Mouse (Mus musculus) limb, embryonic 14.5 days (tissue): ENCODE measurements around the gene Tnfrsf13c. TPM values are rescaled to one million over a fixed set of nuclear protein-coding genes. Genes with fewer than 3 reads are reported as not detected.

Experiments
- ATAC-seq: fragments of 200-750 bp; cut with Nextera tagmentation; 2 replicates; pipeline ENCODE4 v1.8.0; 2017; ENCODE audit warnings: low read depth, moderate number of reproducible peaks, moderate TSS enrichment; ENCODE audit not compliant: low FRiP score
- DNase-seq: peaks from one replicate; pipeline ENCODE4 v3.0.0-alpha.2; 2015; ENCODE audit warnings: low spot score
- H3K27ac ChIP-seq: fragments of 300-500 bp; sonication (generic); replicated peaks from 2 replicates; pipeline ENCODE4 v1.5.1; 2014; ENCODE audit warnings: low read depth, mild to moderate bottlenecking, low read length, moderate library complexity, mixed read lengths
- H3K27me3 ChIP-seq: fragments of 300-500 bp; sonication (generic); 2 replicates; pipeline ENCODE4 v1.6.1; 2014; ENCODE audit warnings: low read length, mixed read lengths; ENCODE audit not compliant: control insufficient read depth, insufficient read depth
- H3K36me3 ChIP-seq: fragments of 300-500 bp; sonication (generic); 2 replicates; pipeline ENCODE4 v1.6.1; 2014; ENCODE audit warnings: mild to moderate bottlenecking, low read length, moderate library complexity, mixed read lengths; ENCODE audit not compliant: control insufficient read depth, insufficient read depth
- H3K4me1 ChIP-seq: fragments of 300-500 bp; sonication (generic); 2 replicates; pipeline ENCODE4 v1.6.1; 2014; ENCODE audit warnings: antibody characterized with exemption, low read length, mixed read lengths; ENCODE audit not compliant: control insufficient read depth, insufficient read depth
- H3K4me2 ChIP-seq: fragments of 300-500 bp; sonication (generic); replicated peaks from 2 replicates; pipeline ENCODE4 v1.6.1; 2014; ENCODE audit warnings: low read depth, mild to moderate bottlenecking, low read length, moderate library complexity; ENCODE audit not compliant: severe bottlenecking
- H3K4me3 ChIP-seq: fragments of 300-500 bp; sonication (generic); replicated peaks from 2 replicates; pipeline ENCODE4 v1.5.1; 2014; ENCODE audit warnings: low read length
- H3K9ac ChIP-seq: fragments of 300-500 bp; sonication (generic); 2 replicates; pipeline ENCODE4 v1.6.1; 2014; ENCODE audit warnings: mild to moderate bottlenecking, low read depth, low read length, moderate library complexity; ENCODE audit not compliant: severe bottlenecking
- H3K9me3 ChIP-seq: fragments of 300-500 bp; sonication (generic); 2 replicates; pipeline ENCODE4 v1.6.1; 2016; ENCODE audit warnings: low read length; ENCODE audit not compliant: control insufficient read depth
- POLR2A ChIP-seq: fragments of 200-500 bp; IDR thresholded peaks from 2 replicates; pipeline ENCODE4 v1.8.0; 2012; ENCODE audit warnings: inconsistent platforms, mild to moderate bottlenecking, moderate library complexity, borderline replicate concordance; ENCODE audit not compliant: insufficient read depth, insufficient read length; ENCODE audit errors: extremely low read depth
- WGBS: fragments of 180-500 bp; shearing (Covaris S2); extraction: QIAGEN DNeasy Blood & Tissue Kit; methylation state at CpG from one replicate; pipeline ENCODE4 v1.1.7; 2014; 5-methylcytosine and 5-hydroxymethylcytosine counted together
- polyA plus RNA-seq, 2 experiments: library from polyadenylated mRNA; depleted of rRNA in 1 of 2; stranded (reverse) in 1 of 2; unstranded in 1 of 2; fragments of >200 nt; fragmentation: Nextera tagmentation in 1 of 2; extraction: Ambion mirVana in 1 of 2; gene quantifications; 2 replicates each; pipeline versions ENCODE4 v1.2.1 to v1.2.3; 2012 to 2014

The Tnfrsf13c gene
- polyA plus RNA-seq, 2 experiments: 0.22 to 0.29 TPM

- Histone ChIP-seq H3K4me2 (no peak overlapping the region), H3K27ac (no peak overlapping the region)
- 67% methylated on average over 14 of the region's 14 CpGs for WGBS
Measured at GRCm38 (mm10) chr15:82221104-82221860, 2.9 kb downstream of the Tnfrsf13c start.

GRCm38 (mm10) chr15:82220003-82220675 lies 4.0 kb downstream of the Tnfrsf13c start:
- DNase-seq (no peak), ATAC-seq (no peak)
- H3K4me1 ChIP-seq: peaks cover 12% of the 10 kb centered on the region; the same call in 1 of the 2 replicates
- no peaks in the 10 kb centered on the region for H3K9me3 ChIP-seq
- H3K4me2 ChIP-seq: no peak overlapping the region
- H3K27me3 ChIP-seq: peaks cover 32% of the 10 kb centered on the region
- no peak overlapping the region for H3K9ac ChIP-seq
- H3K4me3 ChIP-seq: no peak overlapping the region
- no peak overlapping the region for H3K27ac ChIP-seq
- 66% methylated on average over 12 of the region's 12 CpGs for WGBS
- TF ChIP-seq POLR2A: no peak
- no peaks in the 10 kb centered on the region for H3K36me3 ChIP-seq

More at GRCm38 (mm10) chr15:82221104-82221860, 2.9 kb downstream of the Tnfrsf13c start:
- no peaks in the 10 kb centered on the region for H3K36me3 ChIP-seq
- H3K27me3 ChIP-seq: peaks cover 23% of the 10 kb centered on the region; the same call in 1 of the 2 replicates
- DNase-seq (no peak), ATAC-seq (no peak)
- H3K9ac ChIP-seq: no peak overlapping the region
- H3K9me3 ChIP-seq: no peaks in the 10 kb centered on the region
- H3K4me3 ChIP-seq: no peak overlapping the region
- TF ChIP-seq POLR2A: no peak
- peaks cover 9% of the 10 kb centered on the region; the same call in 1 of the 2 replicates for H3K4me1 ChIP-seq

- H3K27me3 ChIP-seq: peaks cover 31% of the 10 kb centered on the region
Measured at GRCm38 (mm10) chr15:82218778-82219666, 5.1 kb downstream of the Tnfrsf13c start.

GRCm38 (mm10) chr15:82217980-82218379 lies 6.2 kb downstream of the Tnfrsf13c start:
- no peak for ATAC-seq
- no peaks in the 10 kb centered on the region for H3K36me3 ChIP-seq
- no peak for DNase-seq
- H3K9ac ChIP-seq: no peak overlapping the region
- 32% methylated on average over 9 of the region's 9 CpGs for WGBS
- TF ChIP-seq POLR2A: no peak
- H3K4me1 ChIP-seq: peaks cover 8% of the 10 kb centered on the region; the same call in 1 of the 2 replicates
- no peak overlapping the region for H3K27ac ChIP-seq
- H3K9me3 ChIP-seq: no peaks in the 10 kb centered on the region
- H3K4me3 ChIP-seq: no peak overlapping the region
- H3K27me3 ChIP-seq: peaks cover 31% of the 10 kb centered on the region
- no peak overlapping the region for H3K4me2 ChIP-seq

More at GRCm38 (mm10) chr15:82218778-82219666, 5.1 kb downstream of the Tnfrsf13c start:
- no peak for TF ChIP-seq POLR2A
- Histone ChIP-seq H3K4me2 (no peak overlapping the region), H3K4me3 (no peak overlapping the region), H3K9ac (no peak overlapping the region), H3K36me3 (no peaks in the 10 kb centered on the region), H3K4me1 (peaks cover 8% of the 10 kb centered on the region; the same call in 1 of the 2 replicates), H3K9me3 (no peaks in the 10 kb centered on the region), H3K27ac (no peak overlapping the region)
- DNase-seq (no peak), ATAC-seq (no peak)
- 72% methylated on average over 26 of the region's 26 CpGs for WGBS

- ATAC-seq (no peak), DNase-seq (no peak)
- H3K27me3 ChIP-seq: peaks cover 41% of the 10 kb centered on the region
- H3K9me3 ChIP-seq: no peaks in the 10 kb centered on the region
- no peak overlapping the region for H3K9ac ChIP-seq
- H3K4me3 ChIP-seq: no peak overlapping the region
- 20% methylated on average over 6 of the region's 7 CpGs for WGBS
- H3K36me3 ChIP-seq: no peaks in the 10 kb centered on the region
- no peak for TF ChIP-seq POLR2A
- H3K27ac ChIP-seq: no peak overlapping the region
- peaks cover 13% of the 10 kb centered on the region; the same call in 1 of the 2 replicates for H3K4me1 ChIP-seq
- no peak overlapping the region for H3K4me2 ChIP-seq
Measured at GRCm38 (mm10) chr15:82217039-82217438, 7.1 kb downstream of the Tnfrsf13c start.
